ENCODE assay signal across 8 mouse cellular contexts in genomic region chr19:47919126-47919965, GRCm38 (mm10). TPM values are rescaled to one million over a fixed set of nuclear protein-coding genes. Genes with fewer than 3 reads are reported as not detected.
DNase-seq lines count a peak whose midpoint lies in the region; ATAC-seq and TF ChIP-seq lines count a peak whose summit lies in the region.

Gene Cfap43, minus strand, starts transcription at chr19:47919287.
Gene Itprip, minus strand, starts transcription at chr19:47919299.

- DNase-seq in c-Kit-negative CD71-positive TER-119-positive erythroid progenitor cells, embryonic 14.5 days (ENCODE audit: low read depth, low spot score) = peak; percentile 49
- DNase-seq in forelimb bud, embryonic 11.5 days (ENCODE audit: low read depth, low spot score) = peak; percentile 90
- peak; percentile 86 for DNase-seq in hindbrain, embryonic 10.5 days (ENCODE audit: low spot score)
- DNase-seq in layer of hippocampus, adult 9-10 months (ENCODE audit: low spot score) = peak; percentile 32
- DNase-seq in ovary, adult 18-20 months (ENCODE audit: low spot score) = peak; percentile 70
- peak; percentile 89 for DNase-seq in thymus, postnatal 0 days (ENCODE audit: low spot score)

- peaks cover 42% of the 10 kb centered on the region for H3K27me3 ChIP-seq in E14TG2a.4 (ENCODE audit: insufficient read depth, low read length)
- H3K27me3 ChIP-seq in hindbrain, embryonic 10.5 days (ENCODE audit: insufficient read depth, poor library complexity, severe bottlenecking) = no peaks in the 10 kb centered on the region
- no peaks in the 10 kb centered on the region for H3K27me3 ChIP-seq in lung, embryonic 16.5 days (ENCODE audit: control insufficient read depth, insufficient read depth, low read depth, low read length)

- peak within 1 kb of the TSS; percentile 91 for H3K9ac ChIP-seq in lung, embryonic 16.5 days (ENCODE audit: low read length)

- no peaks in the 10 kb centered on the region for H3K9me3 ChIP-seq in E14TG2a.4 (ENCODE audit: low read length)
- no peaks in the 10 kb centered on the region for H3K9me3 ChIP-seq in hindbrain, embryonic 10.5 days
- H3K9me3 ChIP-seq in lung, embryonic 16.5 days (ENCODE audit: control insufficient read depth, low read length) = no peaks in the 10 kb centered on the region

- no peaks in the 10 kb centered on the region for H3K36me3 ChIP-seq in E14TG2a.4 (ENCODE audit: insufficient read depth, low read length)
- no peaks in the 10 kb centered on the region for H3K36me3 ChIP-seq in hindbrain, embryonic 10.5 days
- H3K36me3 ChIP-seq in lung, embryonic 16.5 days (ENCODE audit: control insufficient read depth, insufficient read depth, low read length) = no peaks in the 10 kb centered on the region

- H3K27ac ChIP-seq in hindbrain, embryonic 10.5 days = peak within 1 kb of the TSS; percentile 99
- H3K27ac ChIP-seq in lung, embryonic 16.5 days (ENCODE audit: low read length) = peak within 1 kb of the TSS; percentile 97

- H3K4me2 ChIP-seq in lung, embryonic 16.5 days (ENCODE audit: low read depth, low read length) = peak within 1 kb of the TSS; percentile 73

- peak; percentile 88 for ATAC-seq in lung, embryonic 16.5 days (ENCODE audit: low read depth)

- peak within 1 kb of the TSS; percentile 84 for H3K4me3 ChIP-seq in E14TG2a.4 (replicated peaks; ENCODE audit: low read length)
- H3K4me3 ChIP-seq in hindbrain, embryonic 10.5 days = peak within 1 kb of the TSS; percentile 80
- H3K4me3 ChIP-seq in lung, embryonic 16.5 days (ENCODE audit: low read length) = peak within 1 kb of the TSS; percentile 89

- peak; percentile 34; the same call in 1 of the 2 replicates for TF ChIP-seq CTCF in E14TG2a.4 (conservative IDR thresholded peaks at IDR 0.05; ENCODE audit: low read length)

- under 1% methylated on average over 48 of the region's 48 CpGs for WGBS in hindbrain, embryonic 10.5 days
- WGBS in lung, embryonic 16.5 days = under 1% methylated on average over 48 of the region's 48 CpGs

- H3K4me1 ChIP-seq in E14TG2a.4 (replicated peaks; ENCODE audit: low read depth, low read length) = peaks cover 18% of the 10 kb centered on the region
- H3K4me1 ChIP-seq in hindbrain, embryonic 10.5 days (replicated peaks) = peaks cover 38% of the 10 kb centered on the region
- peaks cover 30% of the 10 kb centered on the region for H3K4me1 ChIP-seq in lung, embryonic 16.5 days (replicated peaks; ENCODE audit: control insufficient read depth, insufficient read depth, low read length)

RNA-seq across cellular contexts. Expression of gene Cfap43, which starts in this region (rescaled TPM):
- 0.07 and 1.0 TPM in 2 replicates for polyA plus RNA-seq in hindbrain, embryonic 10.5 days (2016; fragmentation: Nextera tagmentation; extraction: Ambion mirVana)
- 1.7 and 2.6 TPM in 2 replicates for polyA plus RNA-seq in lung, embryonic 16.5 days (2015; fragmentation: Nextera tagmentation; extraction: Ambion mirVana)
- polyA plus RNA-seq in thymus, postnatal 0 days (2015; fragmentation: Nextera tagmentation; extraction: Ambion mirVana) = 0.20 and 0.35 TPM in 2 replicates

RNA-seq across cellular contexts. Expression of gene Itprip, which starts in this region (rescaled TPM):
- 20.7 and 21.9 TPM in 2 replicates for polyA plus RNA-seq in hindbrain, embryonic 10.5 days (2016; fragmentation: Nextera tagmentation; extraction: Ambion mirVana)
- polyA plus RNA-seq in lung, embryonic 16.5 days (2015; fragmentation: Nextera tagmentation; extraction: Ambion mirVana) = 16.2 and 16.9 TPM in 2 replicates
- 20.9 and 21.1 TPM in 2 replicates for polyA plus RNA-seq in thymus, postnatal 0 days (2015; fragmentation: Nextera tagmentation; extraction: Ambion mirVana)

Comparison
In these comparisons a context has a peak if more than half of its experiments do, and no peak if none do; other contexts are left out.
1. Peak in every context shown above with its lines: DNase-seq, ATAC-seq, H3K4me3 ChIP-seq and H3K27ac ChIP-seq.
2. DNase-seq: peak in every context shown above with its lines; median percentile 90 in forelimb bud, embryonic 11.5 days; 89 in thymus, postnatal 0 days; 86 in hindbrain, embryonic 10.5 days; 70 in ovary, adult 18-20 months; 49 in c-Kit-negative CD71-positive TER-119-positive erythroid progenitor cells, embryonic 14.5 days; 32 in layer of hippocampus, adult 9-10 months.